Mouse (Mus musculus): ENCODE measurements around the gene Spag9. TPM values are rescaled to one million over a fixed set of nuclear protein-coding genes. Genes with fewer than 3 reads are reported as not detected.

Gene Spag9
- polyA plus RNA-seq, 1 experiment from 2014 or later: 36.2 TPM

DNA sequence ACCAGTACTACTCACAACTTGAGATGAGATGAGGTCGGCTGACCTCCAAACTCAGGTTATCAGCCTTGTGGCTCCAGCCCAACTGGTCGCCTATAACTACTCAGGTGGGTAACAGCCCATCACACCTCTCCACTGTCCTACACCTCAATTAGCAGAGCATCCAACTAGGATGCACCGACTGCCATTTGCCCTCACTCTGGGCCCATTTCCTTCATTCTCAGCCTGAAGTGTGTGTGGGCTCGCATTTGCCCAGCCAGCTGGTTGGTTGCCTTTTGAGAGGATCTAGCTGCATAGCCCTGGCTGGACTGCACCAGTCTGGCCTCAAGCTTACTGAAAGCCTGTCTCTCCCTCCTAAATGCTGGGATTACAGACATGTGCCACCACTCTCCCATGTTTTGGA lies 38.1 kb upstream of the Spag9 start:
- H3K4me1 ChIP-seq (ENCODE audit: control insufficient read depth, insufficient read depth, low read length): peaks cover 17% of the 10 kb centered on the region
- H3K27me3 ChIP-seq (ENCODE audit: control insufficient read depth, insufficient read depth, low read length): no peaks in the 10 kb centered on the region
- no peak overlapping the region for H3K4me3 ChIP-seq (ENCODE audit: low read length)
- H3K36me3 ChIP-seq (ENCODE audit: control insufficient read depth, insufficient read depth): peaks cover 40% of the 10 kb centered on the region
- no peak for ATAC-seq (replicated peaks; ENCODE audit: extremely low read depth, insufficient read depth, low FRiP score)
- no peak overlapping the region for H3K27ac ChIP-seq (ENCODE audit: low read length)
- no peaks in the 10 kb centered on the region for H3K9me3 ChIP-seq (replicated peaks; ENCODE audit: control insufficient read depth, low read length)
- H3K4me2 ChIP-seq (ENCODE audit: low read depth, low read length): no peak overlapping the region
- no peak overlapping the region for H3K9ac ChIP-seq (ENCODE audit: low read length)
- 72% methylated on average over 4 of the region's 4 CpGs for WGBS

DNA sequence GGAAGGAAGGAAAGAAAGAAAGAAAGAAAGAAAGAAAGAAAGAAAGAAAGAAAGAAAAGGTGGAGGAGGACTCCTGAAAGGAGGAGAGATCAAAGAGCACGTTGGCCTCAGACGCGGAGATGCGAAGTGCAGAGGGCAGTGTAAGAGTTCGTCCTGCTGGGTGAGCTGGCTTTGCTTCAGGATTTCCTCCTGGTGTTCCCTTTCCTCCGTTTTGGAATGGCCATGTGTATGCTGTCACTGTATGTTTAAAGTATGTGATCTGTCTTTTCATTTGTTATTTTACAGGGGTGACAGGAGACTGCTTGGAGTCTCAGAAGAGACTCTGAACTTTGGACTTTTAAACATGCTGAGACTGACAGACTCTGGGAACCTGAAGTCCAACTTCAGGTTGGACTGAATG lies 34.4 kb upstream of the Spag9 start:
- Histone ChIP-seq H3K36me3 (ENCODE audit: control insufficient read depth, insufficient read depth) (peaks cover 55% of the 10 kb centered on the region), H3K9me3 (replicated peaks; ENCODE audit: control insufficient read depth, low read length) (no peaks in the 10 kb centered on the region), H3K9ac (ENCODE audit: low read length) (no peak overlapping the region), H3K27ac (ENCODE audit: low read length) (no peak overlapping the region), H3K4me2 (ENCODE audit: low read depth, low read length) (no peak overlapping the region), H3K4me3 (ENCODE audit: low read length) (no peak overlapping the region), H3K27me3 (ENCODE audit: control insufficient read depth, insufficient read depth, low read length) (no peaks in the 10 kb centered on the region), H3K4me1 (ENCODE audit: control insufficient read depth, insufficient read depth, low read length) (peaks cover 1% of the 10 kb centered on the region)
- no peak for ATAC-seq (replicated peaks; ENCODE audit: extremely low read depth, insufficient read depth, low FRiP score)
- 89% methylated on average over 6 of the region's 6 CpGs for WGBS

- Histone ChIP-seq H3K27ac (ENCODE audit: low read length) (no peak overlapping the region), H3K4me1 (ENCODE audit: control insufficient read depth, insufficient read depth, low read length) (peaks cover 8% of the 10 kb centered on the region), H3K4me3 (ENCODE audit: low read length) (no peak overlapping the region), H3K9ac (ENCODE audit: low read length) (no peak overlapping the region), H3K36me3 (ENCODE audit: control insufficient read depth, insufficient read depth) (peaks cover 55% of the 10 kb centered on the region), H3K9me3 (replicated peaks; ENCODE audit: control insufficient read depth, low read length) (no peaks in the 10 kb centered on the region), H3K4me2 (ENCODE audit: low read depth, low read length) (no peak overlapping the region), H3K27me3 (ENCODE audit: control insufficient read depth, insufficient read depth, low read length) (no peaks in the 10 kb centered on the region)
- ATAC-seq (replicated peaks; ENCODE audit: extremely low read depth, insufficient read depth, low FRiP score): no peak
- WGBS: 77% methylated on average over 4 of the region's 4 CpGs
Measured at GRCm38 (mm10) chr11:93963013-93963412, 32.9 kb upstream of the Spag9 start.

GRCm38 (mm10) chr11:93965391-93965790 lies 30.5 kb upstream of the Spag9 start:
- H3K4me1 ChIP-seq (ENCODE audit: control insufficient read depth, insufficient read depth, low read length): peaks cover 13% of the 10 kb centered on the region
- 88% methylated on average over 6 of the region's 6 CpGs for WGBS
- no peak for ATAC-seq (replicated peaks; ENCODE audit: extremely low read depth, insufficient read depth, low FRiP score)

GRCm38 (mm10) chr11:93967381-93967780 lies 28.5 kb upstream of the Spag9 start:
- 3% methylated on average over 11 of the region's 11 CpGs for WGBS
- H3K27ac ChIP-seq (ENCODE audit: low read length): peak overlapping the region; percentile 79

More at GRCm38 (mm10) chr11:93965391-93965790, 30.5 kb upstream of the Spag9 start:
- no peak overlapping the region for H3K9ac ChIP-seq (ENCODE audit: low read length)
- H3K27ac ChIP-seq (ENCODE audit: low read length): no peak overlapping the region
- no peaks in the 10 kb centered on the region for H3K9me3 ChIP-seq (replicated peaks; ENCODE audit: control insufficient read depth, low read length)
- no peak overlapping the region for H3K4me2 ChIP-seq (ENCODE audit: low read depth, low read length)
- no peaks in the 10 kb centered on the region for H3K27me3 ChIP-seq (ENCODE audit: control insufficient read depth, insufficient read depth, low read length)
- no peak overlapping the region for H3K4me3 ChIP-seq (ENCODE audit: low read length)
- H3K36me3 ChIP-seq (ENCODE audit: control insufficient read depth, insufficient read depth): peaks cover 37% of the 10 kb centered on the region

GRCm38 (mm10) chr11:93968005-93968847 lies 27.7 kb upstream of the Spag9 start, which contains the start of the genes Gm20390 and Nme1:
Gene Gm20390, minus strand, starts transcription at chr11:93968293.
Gene Nme1, minus strand, starts transcription at chr11:93968521.
- WGBS: under 1% methylated on average over 40 of the region's 40 CpGs
- Histone ChIP-seq H3K9me3 (replicated peaks; ENCODE audit: control insufficient read depth, low read length) (no peaks in the 10 kb centered on the region), H3K27ac (ENCODE audit: low read length) (peak within 1 kb of the TSS; percentile 79), H3K27me3 (ENCODE audit: control insufficient read depth, insufficient read depth, low read length) (no peaks in the 10 kb centered on the region), H3K36me3 (ENCODE audit: control insufficient read depth, insufficient read depth) (peaks cover 18% of the 10 kb centered on the region), H3K4me3 (ENCODE audit: low read length) (peak within 1 kb of the TSS; percentile 88), H3K9ac (ENCODE audit: low read length) (peak within 1 kb of the TSS; percentile 85), H3K4me1 (ENCODE audit: control insufficient read depth, insufficient read depth, low read length) (peaks cover 13% of the 10 kb centered on the region), H3K4me2 (ENCODE audit: low read depth, low read length) (peak within 1 kb of the TSS; percentile 88)
- peak; percentile 95 for ATAC-seq (replicated peaks; ENCODE audit: extremely low read depth, insufficient read depth, low FRiP score)

More at GRCm38 (mm10) chr11:93967381-93967780, 28.5 kb upstream of the Spag9 start:
- Histone ChIP-seq H3K4me2 (ENCODE audit: low read depth, low read length) (peak overlapping the region; percentile 88), H3K4me1 (ENCODE audit: control insufficient read depth, insufficient read depth, low read length) (peaks cover 13% of the 10 kb centered on the region), H3K36me3 (ENCODE audit: control insufficient read depth, insufficient read depth) (peaks cover 23% of the 10 kb centered on the region), H3K4me3 (ENCODE audit: low read length) (peak overlapping the region; percentile 88), H3K27me3 (ENCODE audit: control insufficient read depth, insufficient read depth, low read length) (no peaks in the 10 kb centered on the region), H3K9me3 (replicated peaks; ENCODE audit: control insufficient read depth, low read length) (no peaks in the 10 kb centered on the region), H3K9ac (ENCODE audit: low read length) (peak overlapping the region; percentile 85)
- ATAC-seq (replicated peaks; ENCODE audit: extremely low read depth, insufficient read depth, low FRiP score): no peak

DNA sequence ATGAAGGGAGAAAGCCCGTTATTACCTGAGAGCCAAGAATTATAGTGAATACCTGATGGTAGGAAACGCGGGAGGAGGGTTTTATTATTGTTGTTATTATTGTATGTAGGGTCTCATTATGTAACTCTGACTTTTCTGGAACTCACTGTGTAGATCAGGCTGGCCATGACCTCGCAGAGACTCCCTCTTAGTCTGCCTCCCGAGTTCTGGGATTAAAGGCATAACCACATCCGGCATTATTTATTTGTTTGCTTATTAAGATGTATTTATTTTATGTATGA lies 27.1 kb upstream of the Spag9 start:
- peak overlapping the region; percentile 78 for H3K27ac ChIP-seq (ENCODE audit: low read length)
- peak overlapping the region; percentile 88 for H3K4me3 ChIP-seq (ENCODE audit: low read length)
- no peaks in the 10 kb centered on the region for H3K9me3 ChIP-seq (replicated peaks; ENCODE audit: control insufficient read depth, low read length)
- 36% methylated on average over 6 of the region's 6 CpGs for WGBS
- peaks cover 13% of the 10 kb centered on the region for H3K4me1 ChIP-seq (ENCODE audit: control insufficient read depth, insufficient read depth, low read length)
- H3K9ac ChIP-seq (ENCODE audit: low read length): peak overlapping the region; percentile 70
- peak overlapping the region; percentile 69 for H3K4me2 ChIP-seq (ENCODE audit: low read depth, low read length)
- no peaks in the 10 kb centered on the region for H3K27me3 ChIP-seq (ENCODE audit: control insufficient read depth, insufficient read depth, low read length)
- ATAC-seq (replicated peaks; ENCODE audit: extremely low read depth, insufficient read depth, low FRiP score): no peak
- peaks cover 18% of the 10 kb centered on the region for H3K36me3 ChIP-seq (ENCODE audit: control insufficient read depth, insufficient read depth)

GRCm38 (mm10) chr11:93969171-93969570 lies 26.7 kb upstream of the Spag9 start:
- Histone ChIP-seq H3K27me3 (ENCODE audit: control insufficient read depth, insufficient read depth, low read length) (no peaks in the 10 kb centered on the region), H3K4me2 (ENCODE audit: low read depth, low read length) (peak overlapping the region; percentile 69; the same call in 1 of the 2 replicates), H3K4me1 (ENCODE audit: control insufficient read depth, insufficient read depth, low read length) (peaks cover 13% of the 10 kb centered on the region), H3K4me3 (ENCODE audit: low read length) (no peak overlapping the region), H3K9ac (ENCODE audit: low read length) (no peak overlapping the region; the same call in 1 of the 2 replicates), H3K36me3 (ENCODE audit: control insufficient read depth, insufficient read depth) (peaks cover 16% of the 10 kb centered on the region), H3K27ac (ENCODE audit: low read length) (no peak overlapping the region), H3K9me3 (replicated peaks; ENCODE audit: control insufficient read depth, low read length) (no peaks in the 10 kb centered on the region)
- no peak for ATAC-seq (replicated peaks; ENCODE audit: extremely low read depth, insufficient read depth, low FRiP score)
- 94% methylated on average over 6 of the region's 6 CpGs for WGBS

- H3K4me2 ChIP-seq (ENCODE audit: low read depth, low read length): no peak overlapping the region
- 73% methylated on average over 1 of the region's 1 CpGs for WGBS
- H3K4me1 ChIP-seq (ENCODE audit: control insufficient read depth, insufficient read depth, low read length): peaks cover 13% of the 10 kb centered on the region
- H3K27me3 ChIP-seq (ENCODE audit: control insufficient read depth, insufficient read depth, low read length): no peaks in the 10 kb centered on the region
- H3K4me3 ChIP-seq (ENCODE audit: low read length): no peak overlapping the region
- H3K36me3 ChIP-seq (ENCODE audit: control insufficient read depth, insufficient read depth): peaks cover 10% of the 10 kb centered on the region
- H3K9me3 ChIP-seq (replicated peaks; ENCODE audit: control insufficient read depth, low read length): no peaks in the 10 kb centered on the region
- no peak for ATAC-seq (replicated peaks; ENCODE audit: extremely low read depth, insufficient read depth, low FRiP score)
- no peak overlapping the region for H3K27ac ChIP-seq (ENCODE audit: low read length)
- no peak overlapping the region for H3K9ac ChIP-seq (ENCODE audit: low read length)
Measured at GRCm38 (mm10) chr11:93969799-93970198, 26.1 kb upstream of the Spag9 start.

Data from heart, embryonic 16.5 days (tissue).